Mouse (Mus musculus) midbrain, embryonic 16.5 days (tissue): ENCODE measurements around the gene Phf19. TPM values are rescaled to one million over a fixed set of nuclear protein-coding genes. Genes with fewer than 3 reads are reported as not detected.

Source experiments
- ATAC-seq: fragments of 200-750 bp; cut with Nextera tagmentation; 2 replicates; pipeline ENCODE4 v1.8.0; 2017; ENCODE audit warnings: moderate TSS enrichment
- H3K27ac ChIP-seq: fragments of 300-500 bp; sonication (generic); 2 replicates; pipeline ENCODE4 v1.5.1; 2014; ENCODE audit warnings: mild to moderate bottlenecking, low read length, mixed read lengths
- H3K27me3 ChIP-seq: fragments of 300-500 bp; sonication (generic); 2 replicates; pipeline ENCODE4 v1.6.1; 2014; ENCODE audit warnings: low read depth, low read length, mixed read lengths; ENCODE audit not compliant: control insufficient read depth, insufficient read depth
- H3K36me3 ChIP-seq: fragments of 300-500 bp; sonication (generic); 2 replicates; pipeline ENCODE4 v1.6.1; 2014; ENCODE audit warnings: mild to moderate bottlenecking, low read length, moderate library complexity, mixed read lengths; ENCODE audit not compliant: control insufficient read depth, insufficient read depth
- H3K4me1 ChIP-seq: fragments of 300-500 bp; sonication (generic); 2 replicates; pipeline ENCODE4 v1.6.1; 2014; ENCODE audit warnings: mild to moderate bottlenecking, low read length, mixed read lengths; ENCODE audit not compliant: control insufficient read depth, insufficient read depth
- H3K4me2 ChIP-seq: fragments of 300-500 bp; sonication (generic); 2 replicates; pipeline ENCODE4 v1.6.1; 2014; ENCODE audit warnings: mild to moderate bottlenecking, low read length, mixed read lengths
- H3K4me3 ChIP-seq: fragments of 300-500 bp; sonication (generic); 2 replicates; pipeline ENCODE4 v1.5.1; 2014; ENCODE audit warnings: low read depth, mild to moderate bottlenecking, low read length, moderate library complexity, mixed read lengths
- H3K9ac ChIP-seq: fragments of 300-500 bp; sonication (generic); 2 replicates; pipeline ENCODE4 v1.6.1; 2014; ENCODE audit warnings: low read depth, low read length, mixed read lengths
- H3K9me3 ChIP-seq: fragments of 300-500 bp; sonication (generic); replicated peaks from 2 replicates; pipeline ENCODE4 v1.6.1; 2014; ENCODE audit warnings: mild to moderate bottlenecking, low read length, mixed read lengths; ENCODE audit not compliant: control insufficient read depth, poor library complexity, severe bottlenecking
- WGBS: fragments of 180-500 bp; shearing (Covaris S2); extraction: QIAGEN DNeasy Blood & Tissue Kit; methylation state at CpG from one replicate; pipeline ENCODE4 v1.1.7; 2014; 5-methylcytosine and 5-hydroxymethylcytosine counted together
- polyA plus RNA-seq: library from polyadenylated mRNA; unstranded; fragments of >200 nt; fragmentation: Nextera tagmentation; extraction: Ambion mirVana; gene quantifications from 2 replicates; pipeline ENCODE4 v1.2.1, GENCODE M21; 2015

Phf19 gene
- polyA plus RNA-seq, 1 experiment from 2014 or later, result 1.4 TPM

GRCm38 (mm10) chr2:34903652-34904405 is 10.0 kb downstream of the Phf19 start:
- peaks cover 6% of the 10 kb centered on the region; the same call in 1 of the 2 replicates for H3K4me1 ChIP-seq
- peak overlapping the region; percentile 56 for H3K4me2 ChIP-seq
- 0 out of 2 replicates have a peak overlapping the region, but pooled peaks have one; percentile 34 for H3K4me3 ChIP-seq
- ATAC-seq, result no peak
- H3K36me3 ChIP-seq, result no peaks in the 10 kb centered on the region
- no peaks in the 10 kb centered on the region for H3K9me3 ChIP-seq
- H3K27ac ChIP-seq, result peak overlapping the region; percentile 71
- WGBS, result 77% methylated on average over 4 of the region's 4 CpGs
- no peak overlapping the region; the same call in 1 of the 2 replicates for H3K9ac ChIP-seq
- no peaks in the 10 kb centered on the region for H3K27me3 ChIP-seq

- H3K27me3 ChIP-seq, result no peaks in the 10 kb centered on the region
- no peak overlapping the region for H3K27ac ChIP-seq
- ATAC-seq, result no peak
- 91% methylated on average over 7 of the region's 7 CpGs for WGBS
- no peak overlapping the region for H3K9ac ChIP-seq
- no peak overlapping the region for H3K4me3 ChIP-seq
- no peaks in the 10 kb centered on the region for H3K36me3 ChIP-seq
- H3K9me3 ChIP-seq, result no peaks in the 10 kb centered on the region
- H3K4me2 ChIP-seq, result no peak overlapping the region
- H3K4me1 ChIP-seq, result peaks cover 6% of the 10 kb centered on the region; the same call in 1 of the 2 replicates
These were observed 10.6 kb downstream of the Phf19 start for GRCm38 (mm10) chr2:34903191-34903590.

- no peak overlapping the region for H3K4me3 ChIP-seq
- H3K4me1 ChIP-seq, result peaks cover 6% of the 10 kb centered on the region; the same call in 1 of the 2 replicates
- H3K27me3 ChIP-seq, result no peaks in the 10 kb centered on the region
- H3K36me3 ChIP-seq, result no peaks in the 10 kb centered on the region
- no peaks in the 10 kb centered on the region for H3K9me3 ChIP-seq
- H3K4me2 ChIP-seq, result no peak overlapping the region
- no peak overlapping the region for H3K27ac ChIP-seq
- no peak for ATAC-seq
- no peak overlapping the region for H3K9ac ChIP-seq
- WGBS, result 93% methylated on average over 6 of the region's 6 CpGs
These were observed 11.1 kb downstream of the Phf19 start for GRCm38 (mm10) chr2:34902731-34903130.

DNA sequence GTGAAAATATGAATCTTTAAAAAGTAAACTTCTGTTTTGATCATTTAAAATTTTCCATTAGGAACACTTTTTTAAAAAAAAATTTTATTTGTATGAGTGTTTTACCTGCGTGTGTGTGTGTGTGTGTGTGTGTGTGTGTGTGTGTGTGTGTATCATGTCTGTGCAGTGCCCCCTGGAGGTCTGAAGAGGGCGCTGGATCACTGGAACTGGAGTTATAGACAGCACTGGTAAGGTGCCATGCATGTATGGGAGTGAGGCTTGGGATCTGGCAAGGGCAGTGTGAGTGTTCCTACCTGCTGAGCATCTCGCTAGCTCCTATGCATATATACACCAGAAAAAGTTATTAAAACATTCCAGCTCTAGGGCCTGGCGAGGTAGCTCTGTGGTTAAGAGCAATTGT is 12.1 kb downstream of the Phf19 start:
- Histone ChIP-seq H3K27ac (no peak overlapping the region), H3K36me3 (no peaks in the 10 kb centered on the region), H3K9me3 (no peaks in the 10 kb centered on the region), H3K9ac (no peak overlapping the region), H3K4me1 (peaks cover 6% of the 10 kb centered on the region; the same call in 1 of the 2 replicates), H3K4me3 (no peak overlapping the region), H3K27me3 (no peaks in the 10 kb centered on the region), H3K4me2 (no peak overlapping the region)
- WGBS, result 75% methylated on average over 4 of the region's 4 CpGs
- no peak for ATAC-seq

DNA sequence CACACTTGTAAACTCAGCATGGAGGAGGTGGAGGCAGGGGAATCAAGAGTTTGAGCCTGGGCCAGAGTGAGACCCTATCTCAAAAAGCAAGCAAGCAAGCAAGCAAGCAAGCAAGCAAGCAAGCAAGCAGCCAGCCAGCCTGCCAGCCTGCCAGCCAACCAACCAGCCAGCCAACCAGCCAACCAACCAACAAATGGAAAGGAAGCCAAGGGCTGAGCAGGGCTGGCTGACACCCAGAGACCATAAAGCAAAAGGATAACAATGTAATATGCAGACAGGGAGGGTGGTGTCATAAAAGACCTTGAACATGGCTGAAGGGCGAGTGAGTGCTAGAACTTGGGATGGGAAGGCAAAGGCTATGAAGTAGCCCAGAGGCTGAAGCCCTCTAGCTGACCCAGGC is 13.4 kb downstream of the Phf19 start:
- no peak for ATAC-seq
- no peak overlapping the region for H3K4me3 ChIP-seq
- H3K9ac ChIP-seq, result no peak overlapping the region
- peaks cover 6% of the 10 kb centered on the region; the same call in 1 of the 2 replicates for H3K4me1 ChIP-seq
- no peak overlapping the region for H3K4me2 ChIP-seq
- 93% methylated on average over 1 of the region's 1 CpGs for WGBS
- H3K27me3 ChIP-seq, result no peaks in the 10 kb centered on the region
- H3K9me3 ChIP-seq, result no peaks in the 10 kb centered on the region
- no peak overlapping the region for H3K27ac ChIP-seq
- no peaks in the 10 kb centered on the region for H3K36me3 ChIP-seq

- no peaks in the 10 kb centered on the region for H3K9me3 ChIP-seq
- H3K27ac ChIP-seq, result no peak overlapping the region
- no peak overlapping the region for H3K9ac ChIP-seq
- H3K27me3 ChIP-seq, result no peaks in the 10 kb centered on the region
- WGBS, result 84% methylated on average over 11 of the region's 11 CpGs
- no peaks in the 10 kb centered on the region for H3K36me3 ChIP-seq
- no peak overlapping the region for H3K4me2 ChIP-seq
- no peak overlapping the region for H3K4me3 ChIP-seq
- peaks cover 6% of the 10 kb centered on the region; the same call in 1 of the 2 replicates for H3K4me1 ChIP-seq
- no peak for ATAC-seq
These were observed 14.1 kb downstream of the Phf19 start for GRCm38 (mm10) chr2:34899682-34900081.

DNA sequence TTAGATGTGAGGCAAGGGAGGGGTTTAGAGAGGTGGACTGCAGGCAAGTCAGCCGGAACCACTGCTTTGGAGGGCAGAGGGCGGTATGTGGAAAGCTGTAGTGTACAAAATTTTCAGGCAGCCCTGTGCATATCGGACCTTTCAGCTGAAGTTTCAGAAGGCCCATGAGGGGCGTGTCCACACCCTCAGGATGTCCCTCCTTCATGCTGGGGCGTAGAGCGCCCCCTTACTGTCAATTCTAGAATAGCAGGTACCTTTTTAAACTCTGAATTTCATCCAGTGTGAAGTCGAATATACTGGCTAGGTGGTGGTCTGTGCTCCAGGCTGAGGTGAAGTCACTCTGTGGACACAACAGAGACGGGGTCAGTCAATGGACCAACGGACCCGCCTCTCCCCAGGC is 16.0 kb downstream of the Phf19 start:
- Histone ChIP-seq H3K9ac (no peak overlapping the region), H3K27me3 (no peaks in the 10 kb centered on the region), H3K4me3 (no peak overlapping the region), H3K4me2 (no peak overlapping the region), H3K9me3 (no peaks in the 10 kb centered on the region), H3K36me3 (no peaks in the 10 kb centered on the region), H3K4me1 (no peaks in the 10 kb centered on the region), H3K27ac (no peak overlapping the region)
- 17% methylated on average over 10 of the region's 10 CpGs for whole genome bisulfite sequencing
- ATAC-seq, result no peak

GRCm38 (mm10) chr2:34896821-34897460 is 16.9 kb downstream of the Phf19 start:
- no peak overlapping the region for H3K27ac ChIP-seq

DNA sequence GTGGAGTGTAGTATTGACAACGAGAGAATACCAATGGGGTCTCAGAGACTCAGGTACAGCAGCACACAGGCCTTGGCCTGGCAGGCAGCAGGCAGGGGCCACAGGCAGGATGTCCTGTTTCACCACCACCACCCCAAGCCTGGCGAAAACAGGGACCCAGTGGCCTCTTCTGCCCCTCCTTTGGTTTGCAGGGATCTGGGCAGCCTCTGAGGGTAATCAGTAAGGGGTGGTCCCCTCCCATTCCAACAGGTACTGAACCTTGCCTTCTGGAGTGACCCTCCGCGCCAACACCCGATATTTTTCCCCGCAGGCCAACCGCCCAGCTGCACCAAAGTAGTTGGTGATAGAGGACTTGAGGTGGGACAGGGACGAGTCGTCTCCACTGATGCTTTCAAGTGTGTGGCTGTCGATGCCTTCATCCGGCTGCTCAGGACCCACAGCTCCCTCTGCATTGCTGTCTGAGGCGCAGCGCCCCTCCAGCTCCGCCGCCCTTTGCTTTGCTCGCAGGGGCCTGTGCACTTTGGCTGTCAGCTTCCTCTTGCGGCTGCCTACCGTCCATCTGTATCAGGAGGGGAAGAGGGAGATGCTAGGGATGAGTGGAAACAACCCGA is 18.2 kb downstream of the Phf19 start:
- H3K36me3 ChIP-seq, result no peaks in the 10 kb centered on the region
- no peak for ATAC-seq
- H3K9ac ChIP-seq, result no peak overlapping the region
- H3K27me3 ChIP-seq, result no peaks in the 10 kb centered on the region
- no peak overlapping the region for H3K4me3 ChIP-seq
- no peak overlapping the region for H3K27ac ChIP-seq
- WGBS, result 80% methylated on average over 19 of the region's 19 CpGs
- H3K4me2 ChIP-seq, result no peak overlapping the region
- no peaks in the 10 kb centered on the region for H3K4me1 ChIP-seq
- no peaks in the 10 kb centered on the region for H3K9me3 ChIP-seq

More at GRCm38 (mm10) chr2:34896821-34897460, 16.9 kb downstream of the Phf19 start:
- ATAC-seq, result no peak
- Histone ChIP-seq H3K9ac (no peak overlapping the region), H3K27me3 (no peaks in the 10 kb centered on the region), H3K4me1 (no peaks in the 10 kb centered on the region), H3K4me2 (no peak overlapping the region), H3K9me3 (no peaks in the 10 kb centered on the region), H3K4me3 (no peak overlapping the region), H3K36me3 (no peaks in the 10 kb centered on the region)
- 88% methylated on average over 17 of the region's 17 CpGs for WGBS
